Mouse (Mus musculus) liver, adult 2 months (tissue): ENCODE data around the gene Atp6v1e1. TPM values are rescaled to one million over a fixed set of nuclear protein-coding genes. Genes with fewer than 3 reads are reported as not detected.
A peak's percentile ranks its signal among the peaks of the same experiment; 100 is the strongest.

Experiments
- DNase-seq: peaks from one replicate; pipeline ENCODE4 v3.0.0-alpha.2; 2011; ENCODE audit warnings: low read depth, low spot score; ENCODE audit errors: extremely low read depth
- H3K27ac ChIP-seq: fragments of 200-500 bp; replicated peaks from 2 replicates; pipeline ENCODE4 v1.5.1; 2012; ENCODE audit warnings: low read depth, mild to moderate bottlenecking, control low read depth, inconsistent platforms, low read length; ENCODE audit not compliant: insufficient read depth
- H3K27me3 ChIP-seq: fragments of 200-500 bp; 2 replicates; pipeline ENCODE4 v1.6.1; 2012; ENCODE audit warnings: mild to moderate bottlenecking, moderate library complexity, low read length, inconsistent platforms; ENCODE audit not compliant: control insufficient read depth, insufficient read depth
- H3K36me3 ChIP-seq: fragments of 200-500 bp; 2 replicates; pipeline ENCODE4 v1.6.1; 2012; ENCODE audit warnings: low read length, inconsistent platforms; ENCODE audit not compliant: control insufficient read depth, insufficient read depth
- H3K4me1 ChIP-seq: fragments of 200-500 bp; 2 replicates; pipeline ENCODE4 v1.6.1; 2011; ENCODE audit warnings: low read length; ENCODE audit not compliant: control insufficient read depth, insufficient read depth
- H3K4me3 ChIP-seq: fragments of 200-500 bp; 2 replicates; pipeline ENCODE4 v1.5.1; 2011; ENCODE audit warnings: low read depth, mild to moderate bottlenecking, control low read depth, low read length, moderate library complexity; ENCODE audit not compliant: insufficient read depth
- H3K79me2 ChIP-seq: fragments of 200-500 bp; 2 replicates; pipeline ENCODE4 v1.6.1; 2012; ENCODE audit warnings: inconsistent platforms, mild to moderate bottlenecking, low read length, moderate library complexity; ENCODE audit not compliant: control insufficient read depth, insufficient read depth
- H3K9ac ChIP-seq: fragments of 200-500 bp; 2 replicates; pipeline ENCODE4 v1.6.1; 2012; ENCODE audit warnings: low read depth, mild to moderate bottlenecking, control low read depth, inconsistent platforms, low read length
- CTCF ChIP-seq: fragments of 200-500 bp; IDR thresholded peaks from 2 replicates; pipeline ENCODE4 v1.5.1; 2011; ENCODE audit warnings: low read depth, low read length, control low read depth
- POLR2A ChIP-seq: fragments of 200-500 bp; IDR thresholded peaks from 2 replicates; pipeline ENCODE4 v1.6.1; 2011; ENCODE audit warnings: low read length, control low read depth; ENCODE audit not compliant: insufficient read depth; ENCODE audit errors: extremely low read depth
- WGBS: fragments of 180-500 bp; shearing (Covaris S2); methylation state at CpG from one replicate; pipeline ENCODE4 v1.1.7; 2018; 5-methylcytosine and 5-hydroxymethylcytosine counted together
- polyA plus RNA-seq: library from polyadenylated mRNA; depleted of rRNA; stranded (reverse); fragments of >200 nt; gene quantifications from 2 replicates; pipeline ENCODE4 v1.2.3, GENCODE M21; 2012
- total RNA-seq: library from RNA; depleted of rRNA; stranded (reverse); fragments of >200 nt; gene quantifications from 2 replicates; pipeline ENCODE4 v1.2.3, GENCODE M21; 2014

Gene Atp6v1e1
- total and polyA plus RNA-seq, 2 experiments: 110 to 137 TPM

DNA sequence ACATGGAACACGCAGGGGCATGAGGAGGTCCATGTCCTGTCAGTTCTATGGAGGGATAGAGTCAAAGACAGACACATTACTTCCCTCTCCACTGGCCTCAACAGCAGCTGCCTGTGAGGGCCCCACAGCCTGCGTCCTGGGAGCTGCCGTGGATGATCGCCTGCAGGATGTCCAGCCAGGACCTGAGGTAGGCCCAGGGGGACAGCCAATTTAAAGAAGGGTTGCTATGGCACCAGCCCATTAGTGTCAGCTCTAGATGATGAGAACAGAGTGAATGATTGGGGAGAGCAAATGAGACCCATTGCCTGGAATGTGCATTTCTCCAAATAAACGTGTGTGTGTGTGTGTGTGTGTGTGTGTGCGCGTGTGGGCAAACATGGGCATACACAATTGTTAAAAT lies 38.2 kb downstream of the Atp6v1e1 start:
- H3K4me3 ChIP-seq: no peak overlapping the region
- H3K27ac ChIP-seq: no peak overlapping the region
- no peaks in the 10 kb centered on the region for H3K27me3 ChIP-seq
- no peak for DNase-seq
- no peaks in the 10 kb centered on the region for H3K4me1 ChIP-seq
- H3K9ac ChIP-seq: no peak overlapping the region
- H3K79me2 ChIP-seq: no peaks in the 10 kb centered on the region
- 81% methylated on average over 7 of the region's 7 CpGs for WGBS
- TF ChIP-seq POLR2A: no peak
- TF ChIP-seq CTCF: no peak
- no peaks in the 10 kb centered on the region for H3K36me3 ChIP-seq

DNA sequence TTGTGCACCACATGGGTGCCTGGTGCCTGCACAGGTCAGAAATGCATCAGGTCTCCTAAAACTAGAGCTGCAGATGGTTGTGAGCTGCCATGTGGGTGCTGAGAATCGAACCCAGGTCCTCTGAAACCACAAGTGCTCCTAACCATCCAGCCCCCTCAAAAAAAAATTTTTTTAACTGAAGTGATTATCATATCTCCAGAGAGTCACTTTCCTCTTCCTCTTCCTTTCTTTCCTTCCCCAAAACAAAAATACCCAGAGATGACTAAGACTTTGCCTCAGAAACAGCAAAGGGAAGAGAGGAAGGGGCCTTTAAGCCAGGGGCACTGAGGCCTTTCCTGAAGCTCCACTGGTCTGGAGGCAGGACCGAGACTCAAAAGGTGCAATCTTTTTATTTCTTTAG lies 39.6 kb downstream of the Atp6v1e1 start:
- WGBS: 83% methylated on average over 2 of the region's 2 CpGs
- TF ChIP-seq CTCF: no peak
- no peak for TF ChIP-seq POLR2A
- H3K27me3 ChIP-seq: no peaks in the 10 kb centered on the region
- no peaks in the 10 kb centered on the region for H3K79me2 ChIP-seq
- no peak overlapping the region for H3K4me3 ChIP-seq
- DNase-seq: no peak
- H3K36me3 ChIP-seq: no peaks in the 10 kb centered on the region
- H3K27ac ChIP-seq: no peak overlapping the region
- H3K4me1 ChIP-seq: no peaks in the 10 kb centered on the region
- no peak overlapping the region for H3K9ac ChIP-seq

DNA sequence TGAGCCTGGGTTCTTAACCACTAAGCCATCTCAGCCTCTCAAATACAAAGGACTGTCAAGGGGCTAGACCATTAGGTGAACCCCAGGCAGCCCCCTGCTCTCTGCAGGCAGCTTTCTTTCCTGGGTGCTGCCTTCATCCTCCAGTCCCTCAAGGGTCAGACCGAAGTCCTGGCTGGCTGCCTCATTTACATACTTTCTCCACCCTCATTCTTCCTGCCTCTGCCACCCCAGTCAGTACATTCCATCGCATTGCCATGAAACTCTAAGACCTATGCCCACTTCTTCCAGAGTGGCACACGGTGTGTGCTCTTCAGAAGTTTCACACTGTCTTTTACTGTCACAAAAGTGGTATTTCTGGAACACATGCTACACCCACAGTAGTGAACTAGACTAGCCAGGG lies 44.4 kb downstream of the Atp6v1e1 start:
- 75% methylated on average over 3 of the region's 3 CpGs for WGBS
- Histone ChIP-seq H3K79me2 (no peaks in the 10 kb centered on the region), H3K4me1 (no peaks in the 10 kb centered on the region), H3K27ac (no peak overlapping the region), H3K4me3 (no peak overlapping the region), H3K36me3 (no peaks in the 10 kb centered on the region), H3K9ac (no peak overlapping the region), H3K27me3 (no peaks in the 10 kb centered on the region)
- DNase-seq: no peak
- TF ChIP-seq CTCF (no peak), POLR2A (no peak)

DNA sequence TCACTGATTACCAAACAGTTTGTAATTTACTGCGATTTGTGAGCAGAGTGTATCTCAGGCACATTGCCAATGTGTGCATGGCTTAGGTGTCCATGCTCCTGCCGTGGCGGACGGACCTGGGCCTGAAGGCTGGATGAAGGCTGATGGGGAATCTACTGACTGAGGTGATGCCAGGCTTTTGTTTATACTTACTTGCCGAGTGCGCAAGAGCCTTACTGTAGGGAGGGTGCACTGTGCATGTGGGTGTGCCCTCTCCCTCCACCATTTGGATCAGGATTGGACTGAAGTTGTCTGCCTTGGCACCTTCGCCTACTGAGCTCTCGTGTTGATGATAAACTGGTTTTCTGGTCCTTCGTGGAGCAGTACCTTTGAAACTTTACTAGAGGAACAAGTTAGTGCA lies 45.1 kb downstream of the Atp6v1e1 start:
- H3K79me2 ChIP-seq: no peaks in the 10 kb centered on the region
- DNase-seq: peak; percentile 23
- H3K36me3 ChIP-seq: no peaks in the 10 kb centered on the region
- H3K27ac ChIP-seq: no peak overlapping the region
- H3K27me3 ChIP-seq: no peaks in the 10 kb centered on the region
- no peak overlapping the region for H3K4me3 ChIP-seq
- TF ChIP-seq POLR2A: no peak
- H3K9ac ChIP-seq: no peak overlapping the region
- H3K4me1 ChIP-seq: no peaks in the 10 kb centered on the region
- 28% methylated on average over 9 of the region's 9 CpGs for WGBS

DNA sequence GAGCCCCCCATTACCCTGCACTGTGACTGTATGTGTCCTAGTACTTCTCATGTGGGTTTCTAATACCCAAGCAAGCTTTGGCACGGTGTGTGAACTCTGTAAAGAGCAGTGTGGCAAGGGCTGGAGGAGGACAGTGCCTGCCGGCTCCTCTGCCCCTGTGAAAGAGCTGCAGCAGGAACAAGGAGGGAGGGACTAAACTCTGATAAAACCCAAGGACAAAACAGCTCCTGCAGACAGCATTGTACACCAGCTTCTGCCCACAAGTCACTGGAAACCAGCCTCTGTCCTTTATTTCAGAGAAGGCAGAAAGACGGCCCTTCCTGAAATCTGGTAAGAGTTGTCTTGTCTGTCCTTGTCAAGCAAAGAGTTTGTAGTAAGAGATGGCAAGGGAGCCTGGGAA lies 46.3 kb downstream of the Atp6v1e1 start:
- DNase-seq: no peak
- H3K27me3 ChIP-seq: no peaks in the 10 kb centered on the region
- H3K4me1 ChIP-seq: no peaks in the 10 kb centered on the region
- H3K27ac ChIP-seq: no peak overlapping the region
- peaks cover 3% of the 10 kb centered on the region; the same call in 1 of the 2 replicates for H3K36me3 ChIP-seq
- no peak overlapping the region for H3K9ac ChIP-seq
- WGBS: 89% methylated on average over 3 of the region's 3 CpGs
- no peaks in the 10 kb centered on the region for H3K79me2 ChIP-seq
- H3K4me3 ChIP-seq: no peak overlapping the region
- TF ChIP-seq POLR2A (no peak), CTCF (no peak)

DNA sequence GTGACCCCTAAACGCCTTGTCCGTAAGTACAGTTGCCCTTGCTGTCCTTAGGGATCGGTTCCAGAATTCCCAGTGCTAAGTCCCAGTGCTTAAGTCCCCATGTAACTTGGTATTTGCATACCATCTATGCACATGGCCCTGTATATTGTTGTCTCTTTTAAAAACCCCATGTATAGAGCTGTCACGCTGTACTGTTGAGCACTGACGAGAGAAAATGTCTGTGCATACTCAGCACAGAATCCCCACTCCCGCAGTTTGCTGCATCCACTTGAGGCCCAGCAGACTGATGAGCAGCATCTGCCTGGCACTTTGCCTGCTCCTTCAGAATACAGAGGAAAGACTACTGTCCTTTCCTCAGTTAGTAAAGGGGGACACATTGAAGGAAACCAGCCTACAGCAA lies 48.8 kb downstream of the Atp6v1e1 start:
- no peak overlapping the region for H3K9ac ChIP-seq
- no peaks in the 10 kb centered on the region for H3K4me1 ChIP-seq
- H3K4me3 ChIP-seq: no peak overlapping the region
- TF ChIP-seq POLR2A (no peak), CTCF (no peak)
- H3K27me3 ChIP-seq: no peaks in the 10 kb centered on the region
- H3K27ac ChIP-seq: no peak overlapping the region
- WGBS: 87% methylated on average over 6 of the region's 6 CpGs
- H3K36me3 ChIP-seq: peaks cover 12% of the 10 kb centered on the region; the same call in 1 of the 2 replicates
- no peak for DNase-seq
- no peaks in the 10 kb centered on the region for H3K79me2 ChIP-seq
